Mouse (Mus musculus) MEL (cell line): ENCODE measurements around the gene Rap1b. TPM values are rescaled to one million over a fixed set of nuclear protein-coding genes. Genes with fewer than 3 reads are reported as not detected.

Experiments used
- DNase-seq: peaks from one replicate; pipeline ENCODE4 v3.0.0; 2011; ENCODE audit warnings: low read depth, low spot score
- H3K27ac ChIP-seq: 2 replicates; pipeline ENCODE4 v1.5.1; 2012; ENCODE audit warnings: low read depth, mild to moderate bottlenecking, control low read depth, low read length, moderate library complexity; ENCODE audit not compliant: control insufficient read depth
- H3K27me3 ChIP-seq, 2 experiments: fragments of 150-350 bp in 1 of 2; sonication (generic) in 1 of 2; 2 replicates each; pipeline ENCODE4 v1.6.1; 2012; ENCODE audit warnings: low read length in 2 of 2, mild to moderate bottlenecking in 2 of 2, improper control_type of control experiment in 1 of 2, moderate library complexity in 1 of 2; ENCODE audit not compliant: insufficient read depth in 2 of 2, control insufficient read depth in 1 of 2
- H3K36me3 ChIP-seq, 2 experiments: 2 replicates each; pipeline ENCODE4 v1.6.1; 2012 to 2014; ENCODE audit warnings: low read length in 2 of 2, improper control_type of control experiment in 1 of 2, inconsistent platforms in 1 of 2, mild to moderate bottlenecking in 1 of 2; ENCODE audit not compliant: insufficient read depth in 2 of 2, control insufficient read depth in 1 of 2
- H3K4me1 ChIP-seq, 2 experiments: fragments of 150-350 bp in 1 of 2; sonication (generic) in 1 of 2; 2 replicates each; pipeline ENCODE4 v1.6.1; 2012; ENCODE audit warnings: low read length in 2 of 2, improper control_type of control experiment in 1 of 2, mild to moderate bottlenecking in 1 of 2; ENCODE audit not compliant: insufficient read depth in 2 of 2, control insufficient read depth in 1 of 2
- H3K4me3 ChIP-seq, 2 experiments: fragments of 150-350 bp in 1 of 2; sonication (generic) in 1 of 2; 2 replicates each; pipeline ENCODE4 v1.5.1; 2012; ENCODE audit warnings: low read depth in 2 of 2, low read length in 2 of 2, mild to moderate bottlenecking in 2 of 2, moderate library complexity in 2 of 2, control low read depth in 1 of 2, improper control_type of control experiment in 1 of 2; ENCODE audit not compliant: control insufficient read depth in 1 of 2, insufficient read depth in 1 of 2
- H3K79me2 ChIP-seq: 2 replicates; pipeline ENCODE4 v1.6.1; 2012; ENCODE audit warnings: mild to moderate bottlenecking, low read length, moderate library complexity; ENCODE audit not compliant: control insufficient read depth, poor library complexity, insufficient read depth
- H3K9ac ChIP-seq: 2 replicates; pipeline ENCODE4 v1.6.1; 2012; ENCODE audit warnings: low read depth, mild to moderate bottlenecking, control low read depth, low read length, moderate library complexity; ENCODE audit not compliant: control insufficient read depth, poor library complexity, severe bottlenecking
- H3K9me3 ChIP-seq: fragments of 150-350 bp; sonication (generic); replicated peaks from 2 replicates; pipeline ENCODE4 v1.6.1; 2012; ENCODE audit warnings: mild to moderate bottlenecking, low read length, improper control_type of control experiment, moderate library complexity; ENCODE audit not compliant: insufficient read depth
- BHLHE40 ChIP-seq: IDR thresholded peaks from 2 replicates; pipeline ENCODE4 v1.6.1; 2012; ENCODE audit warnings: low read depth, mild to moderate bottlenecking, inconsistent platforms, low read length, improper control_type of control experiment, borderline replicate concordance
- CHD2 ChIP-seq: IDR thresholded peaks from 2 replicates; pipeline ENCODE4 v1.6.1; 2011; ENCODE audit warnings: low read length, improper control_type of control experiment
- CTCF ChIP-seq, 3 experiments: IDR thresholded peaks in 2 of 3; conservative IDR thresholded peaks in 1 of 3; 2 replicates each; pipeline ENCODE4 v1.5.1; 2011 to 2012; ENCODE audit warnings: low read length in 3 of 3, low read depth in 2 of 3, mild to moderate bottlenecking in 2 of 3, improper control_type of control experiment in 1 of 3, inconsistent platforms in 1 of 3, mixed read lengths in 1 of 3, moderate library complexity in 1 of 3; ENCODE audit not compliant: control insufficient read depth in 1 of 3, insufficient read depth in 1 of 3, poor library complexity in 1 of 3, severe bottlenecking in 1 of 3
- E2F4 ChIP-seq: IDR thresholded peaks from 2 replicates; pipeline ENCODE4 v1.6.1; 2011; ENCODE audit warnings: low read depth, low read length, improper control_type of control experiment, borderline replicate concordance
- EP300 ChIP-seq, 2 experiments: IDR thresholded peaks; 2 replicates each; pipeline ENCODE4 v1.6.1; 2011; ENCODE audit warnings: improper control_type of control experiment in 2 of 2, low read length in 2 of 2, low read depth in 1 of 2, mild to moderate bottlenecking in 1 of 2
- GABPA ChIP-seq: IDR thresholded peaks from 2 replicates; pipeline ENCODE4 v1.6.1; 2012; ENCODE audit warnings: low read depth, mild to moderate bottlenecking, inconsistent platforms, low read length, improper control_type of control experiment, moderate library complexity
- HCFC1 ChIP-seq: IDR thresholded peaks from 2 replicates; pipeline ENCODE4 v1.6.1; 2012; ENCODE audit warnings: low read depth, mild to moderate bottlenecking, inconsistent platforms, low read length, improper control_type of control experiment, moderate library complexity
- MAFK ChIP-seq: IDR thresholded peaks from 2 replicates; pipeline ENCODE4 v1.6.1; 2011; ENCODE audit warnings: low read depth, mild to moderate bottlenecking, low read length, improper control_type of control experiment, borderline replicate concordance
- MXI1 ChIP-seq: IDR thresholded peaks from 2 replicates; pipeline ENCODE4 v1.6.1; 2011; ENCODE audit warnings: mild to moderate bottlenecking, low read depth, low read length, improper control_type of control experiment
- MYB ChIP-seq: IDR thresholded peaks from 2 replicates; pipeline ENCODE4 v1.6.1; 2011; ENCODE audit warnings: mild to moderate bottlenecking, low read depth, low read length, improper control_type of control experiment
- POLR2AphosphoS2 ChIP-seq: IDR thresholded peaks from 2 replicates; pipeline ENCODE4 v1.6.1; 2011; ENCODE audit warnings: low read length, improper control_type of control experiment
- RAD21 ChIP-seq: IDR thresholded peaks from 2 replicates; pipeline ENCODE4 v1.6.1; 2011; ENCODE audit warnings: mild to moderate bottlenecking, low read depth, low read length, improper control_type of control experiment
- RCOR1 ChIP-seq: IDR thresholded peaks from 2 replicates; pipeline ENCODE4 v1.6.1; 2012; ENCODE audit warnings: low read depth, mild to moderate bottlenecking, inconsistent platforms, low read length, improper control_type of control experiment
- SMC3 ChIP-seq: IDR thresholded peaks from 2 replicates; pipeline ENCODE4 v1.6.1; 2011; ENCODE audit warnings: low read depth, low read length, improper control_type of control experiment
- ZKSCAN1 ChIP-seq: IDR thresholded peaks from 2 replicates; pipeline ENCODE4 v1.6.1; 2012; ENCODE audit warnings: low read depth, mild to moderate bottlenecking, inconsistent platforms, low read length, improper control_type of control experiment, moderate library complexity
- polyA plus RNA-seq, 2 experiments: library from polyadenylated mRNA; stranded (reverse) in 1 of 2; unstranded in 1 of 2; fragments of >175 nt in 1 of 2; fragments of >200 nt in 1 of 2; gene quantifications; 2 replicates each; pipeline versions ENCODE4 v1.2.1 to v1.2.4; 2012; ENCODE audit warnings: low replicate concordance in 2 of 2, low read depth in 1 of 2; ENCODE audit not compliant: insufficient read length in 2 of 2, insufficient read depth in 1 of 2, missing spikeins in 1 of 2
- total RNA-seq: library from RNA; depleted of rRNA; stranded (reverse); fragments of 300-350 nt; gene quantifications from 2 replicates; pipeline ENCODE4 v1.2.3, GENCODE M21; 2012

The Rap1b gene
- total and polyA plus RNA-seq, 3 experiments: 42.3 to 89.1 (median 83.3) TPM

DNA sequence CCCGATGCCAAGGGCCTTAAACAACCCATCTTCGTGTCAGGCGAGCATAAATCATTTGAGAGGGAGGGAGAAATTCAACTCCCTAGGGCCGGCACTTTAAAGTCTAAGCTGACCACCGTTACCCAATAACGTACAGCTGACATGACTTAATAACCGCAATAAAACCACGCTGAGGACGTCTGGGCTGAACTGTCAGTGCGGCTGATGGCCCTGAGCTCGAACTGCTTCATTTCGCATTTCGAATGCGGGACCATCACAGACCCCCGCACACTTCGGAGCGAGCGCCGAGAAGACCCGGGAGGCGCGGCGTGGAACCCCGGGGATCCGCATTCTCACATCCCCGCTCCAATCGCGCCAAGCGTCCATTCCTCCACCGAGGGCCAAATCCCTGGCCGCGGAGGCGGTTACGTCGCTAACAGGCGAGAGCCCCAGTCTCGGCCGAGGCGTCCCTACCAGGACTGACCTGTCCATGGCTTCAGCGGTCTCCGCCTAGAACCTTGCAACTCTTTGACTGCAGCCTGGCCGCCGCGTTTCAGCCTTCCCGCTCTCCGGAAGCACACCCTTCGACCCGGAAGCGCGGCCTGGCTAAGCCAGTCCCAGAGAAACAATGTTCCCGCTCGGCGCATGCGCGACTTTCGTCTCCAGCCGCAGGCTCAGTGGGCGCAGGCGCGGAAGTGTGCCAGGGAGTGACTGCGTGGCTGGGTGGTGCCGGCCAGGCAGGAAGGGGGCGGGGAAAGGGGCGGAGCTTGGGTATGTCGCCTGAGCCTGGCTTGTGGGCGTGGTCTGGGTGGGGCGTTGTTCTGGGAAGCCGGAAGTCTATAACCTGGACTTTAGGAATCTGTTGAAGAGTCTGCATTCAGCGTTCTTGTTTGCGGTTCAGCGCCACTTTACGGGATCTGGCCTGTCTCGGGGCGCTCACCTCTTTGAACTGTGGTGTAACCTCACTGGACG lies 53.4 kb downstream of the Rap1b start, which contains the start of gene Nup107 (continued):
- TF ChIP-seq GABPA: no peak
- no peak for TF ChIP-seq MAFK
- TF ChIP-seq BHLHE40: no peak
- no peak for TF ChIP-seq ZKSCAN1

DNA sequence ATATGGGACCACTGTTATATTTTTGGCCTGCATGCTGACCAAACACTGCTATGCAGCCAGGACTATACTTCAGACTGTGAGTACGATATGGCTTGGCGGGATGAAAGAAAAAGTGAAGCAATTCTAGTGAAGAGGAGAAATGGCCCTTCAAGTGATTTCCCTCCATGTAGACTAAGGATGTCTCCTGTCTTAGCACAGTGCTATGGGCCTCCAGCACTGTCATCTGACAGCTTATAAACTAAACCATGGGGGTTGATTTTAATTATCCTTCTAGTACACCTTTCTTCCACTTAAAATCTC lies 54.7 kb downstream of the Rap1b start:
- Histone ChIP-seq H3K4me3 (peak overlapping the region in 1 of 2 experiments; percentile 65; a peak in 2 of 4 replicates), H3K9ac (peak overlapping the region; percentile 92; the same call in 1 of the 2 replicates), H3K79me2 (peaks cover 28% of the 10 kb centered on the region), H3K27ac (no peak overlapping the region), H3K27me3 (no peaks in the 10 kb centered on the region), H3K9me3 (no peaks in the 10 kb centered on the region), H3K4me1 (peaks cover 7 to 17% of the 10 kb centered on the region in 2 experiments), H3K36me3 (peaks cover 13 to 24% of the 10 kb centered on the region in 2 experiments)
- TF ChIP-seq MAFK: no peak
- no peak for TF ChIP-seq HCFC1
- TF ChIP-seq RCOR1: no peak
- TF ChIP-seq E2F4: no peak
- TF ChIP-seq SMC3: no peak
- TF ChIP-seq MYB: no peak
- DNase-seq: no peak

DNA sequence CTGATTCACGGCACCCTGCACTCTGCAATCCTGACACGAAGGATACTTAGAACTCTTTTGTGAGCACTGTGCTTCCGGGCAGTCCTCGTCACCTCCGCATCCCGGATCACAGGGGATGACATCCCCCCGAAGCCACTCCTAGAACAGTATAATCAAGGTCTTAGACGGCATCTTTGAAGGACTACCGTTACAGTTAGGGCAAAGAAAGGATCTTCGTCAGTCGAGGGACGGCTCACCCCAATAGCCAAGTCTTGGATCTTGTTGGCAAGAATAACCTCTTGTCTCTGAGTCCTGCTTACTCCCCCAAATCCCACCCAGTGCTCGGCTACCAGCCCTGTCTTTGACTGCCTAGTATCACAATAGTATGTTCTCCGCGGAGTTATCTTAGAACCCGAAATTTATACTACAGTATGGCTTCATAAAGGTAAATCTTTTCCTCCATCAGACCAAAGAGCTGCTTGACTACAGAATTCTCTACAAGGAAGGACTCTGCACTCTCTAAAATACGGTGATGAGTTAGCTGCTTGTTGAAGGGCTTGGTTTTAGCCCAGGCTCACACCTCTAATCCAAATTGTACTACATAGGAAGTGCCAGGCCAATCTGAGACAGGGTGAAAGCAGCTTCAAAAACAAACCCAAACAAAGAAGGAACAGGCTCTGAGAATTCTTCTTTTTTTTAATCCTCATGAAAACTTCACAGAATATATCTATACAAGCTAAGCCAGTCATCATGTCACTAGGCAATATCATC lies 55.2 kb downstream of the Rap1b start:
- no peak overlapping the region; a peak in 1 of 4 replicates for H3K4me3 ChIP-seq
- H3K9me3 ChIP-seq: no peaks in the 10 kb centered on the region
- H3K36me3 ChIP-seq: peaks cover 15 to 24% of the 10 kb centered on the region in 2 experiments
- no peak for DNase-seq
- TF ChIP-seq SMC3 (no peak), RAD21 (no peak), ZKSCAN1 (no peak), CHD2 (no peak), EP300 (IDR thresholded peaks at IDR 0.05; ENCODE audit: low read depth in 1 of 2, low read length in 2 of 2) (no peak), CTCF (IDR thresholded peaks at IDR 0.05 in 2 of 3, conservative IDR thresholded peaks at IDR 0.05 in 1 of 3; ENCODE audit: control insufficient read depth in 1 of 3, insufficient read depth in 1 of 3, low read depth in 2 of 3, low read length in 3 of 3, poor library complexity in 1 of 3, severe bottlenecking in 1 of 3) (no peak), MXI1 (no peak), POLR2AphosphoS2 (no peak)
- H3K4me1 ChIP-seq: peaks cover 7 to 17% of the 10 kb centered on the region in 2 experiments
- no peak overlapping the region for H3K27ac ChIP-seq
- peaks cover 28% of the 10 kb centered on the region for H3K79me2 ChIP-seq
- H3K9ac ChIP-seq: no peak overlapping the region
- no peaks in the 10 kb centered on the region for H3K27me3 ChIP-seq
